Mouse (Mus musculus) embryo, embryonic 9.5 days (tissue): ENCODE results near the gene Mgat4b.

Source experiments
- DNase-seq: peaks from one replicate; pipeline ENCODE4 v3.0.0-alpha.2; 2017; ENCODE audit errors: extremely low spot score

The Mgat4b gene

GRCm38 (mm10) chr11:50200613-50201012, 10.1 kb upstream of the Mgat4b start:
- no peak for DNase-seq

DNA sequence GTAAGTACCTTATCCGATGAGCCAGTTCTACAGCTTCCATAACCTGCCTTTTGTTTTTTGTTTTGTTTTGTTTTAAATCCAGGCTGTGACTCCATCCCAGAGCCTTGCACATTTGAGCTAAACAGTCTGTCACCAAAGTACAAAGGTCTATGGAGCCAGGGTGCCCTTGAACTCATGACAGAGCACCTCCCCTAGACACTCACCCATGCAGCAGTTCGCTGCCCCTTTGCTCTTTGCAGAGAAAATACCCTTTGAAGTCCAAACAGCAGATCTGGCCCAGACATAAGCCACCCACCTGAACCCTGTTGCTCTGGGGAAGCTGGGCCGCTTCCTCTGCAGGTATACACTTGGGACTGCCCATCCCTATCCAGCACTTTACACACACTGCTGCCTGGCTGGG, 9.1 kb upstream of the Mgat4b start:
- no peak for DNase-seq

DNA sequence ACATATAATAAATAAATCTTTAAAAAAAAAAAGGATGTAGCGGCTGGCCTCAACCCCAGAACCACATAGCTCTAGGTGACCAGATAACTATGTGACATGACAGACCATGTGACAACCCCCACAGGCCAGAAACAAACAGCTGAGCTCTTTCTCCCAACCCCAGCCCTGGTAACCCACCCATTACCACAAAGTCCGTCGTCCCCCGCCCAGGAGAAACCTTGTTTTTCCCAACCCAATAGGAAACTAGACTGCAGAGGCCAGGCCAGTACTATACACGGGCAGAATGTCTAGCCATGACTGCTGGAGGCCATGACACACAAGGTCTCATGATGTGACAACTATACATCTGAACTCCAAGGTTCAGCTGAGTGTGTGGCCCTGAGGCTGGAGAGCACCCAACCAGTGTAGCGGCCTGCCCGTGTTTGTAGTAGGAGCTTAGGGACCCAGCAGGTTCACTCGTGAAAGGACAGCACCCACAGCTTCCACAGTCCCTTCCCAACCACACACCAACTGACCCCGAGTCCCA, 7.3 kb upstream of the Mgat4b start:
- DNase-seq, result no peak

GRCm38 (mm10) chr11:50205434-50205833, 5.3 kb upstream of the Mgat4b start:
- DNase-seq, result no peak

DNA sequence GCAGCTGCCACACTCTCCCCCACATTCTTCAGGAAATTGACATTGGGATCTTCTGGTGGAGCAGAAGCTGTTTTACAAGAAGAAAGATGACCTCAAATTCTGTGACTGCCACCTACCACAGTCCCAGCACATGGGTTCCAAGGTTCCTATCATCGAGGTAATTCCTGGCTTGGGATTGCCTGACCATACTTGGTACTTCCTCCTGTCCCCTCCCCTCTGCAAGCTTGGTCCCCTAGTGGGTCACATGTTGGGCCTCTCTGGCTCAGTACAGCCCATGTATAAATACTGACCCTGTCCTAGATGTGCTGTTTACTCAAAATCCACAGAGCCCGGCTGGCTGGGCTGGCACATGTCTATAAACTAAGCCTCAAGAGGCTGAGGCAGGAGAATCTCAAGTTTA, 4.7 kb upstream of the Mgat4b start:
- no peak for DNase-seq

GRCm38 (mm10) chr11:50207344-50207743, 3.3 kb upstream of the Mgat4b start:
- no peak for DNase-seq

GRCm38 (mm10) chr11:50208039-50208438, 2.7 kb upstream of the Mgat4b start:
- no peak for DNase-seq

- peak; percentile 93 for DNase-seq
Measured at GRCm38 (mm10) chr11:50210101-50210504, 587 bp upstream of the Mgat4b start.

- DNase-seq, result no peak
Measured at GRCm38 (mm10) chr11:50211322-50212059, 801 bp downstream of the Mgat4b start.

DNA sequence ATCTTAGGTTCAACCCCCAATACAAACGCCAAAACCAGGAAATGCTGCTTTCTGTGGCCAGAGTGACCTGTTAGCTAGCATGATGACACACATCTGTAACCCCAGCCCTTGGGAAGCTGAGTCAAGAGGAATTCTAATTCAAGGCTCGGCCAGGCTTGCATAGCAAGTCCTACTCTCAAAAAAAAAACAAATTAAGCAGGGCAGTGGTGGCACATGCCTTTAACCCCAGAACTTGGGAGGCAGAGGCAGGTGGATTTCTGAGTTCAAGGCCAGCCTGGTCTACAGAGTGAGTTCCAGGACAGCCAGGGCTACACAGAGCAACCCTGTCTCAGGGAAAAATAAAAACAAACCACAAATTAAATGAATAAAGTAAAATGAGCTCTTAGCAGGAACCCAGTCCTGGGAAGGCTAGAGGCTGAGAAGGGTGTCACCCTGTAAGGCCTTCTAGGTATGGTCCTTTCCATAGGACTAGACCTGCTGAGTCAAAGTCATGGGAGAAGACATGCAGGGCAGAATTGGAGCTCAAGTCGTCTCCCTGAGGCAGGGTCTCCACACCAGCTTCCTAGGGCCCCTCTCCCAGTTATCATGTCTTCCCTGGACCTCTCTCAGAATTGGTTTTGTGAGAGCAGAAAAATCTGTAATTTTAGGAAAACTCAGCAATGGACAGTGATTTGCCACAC, 1.5 kb downstream of the Mgat4b start:
- DNase-seq, result no peak

- no peak for DNase-seq
Measured at GRCm38 (mm10) chr11:50212848-50213758, 2.4 kb downstream of the Mgat4b start.

DNA sequence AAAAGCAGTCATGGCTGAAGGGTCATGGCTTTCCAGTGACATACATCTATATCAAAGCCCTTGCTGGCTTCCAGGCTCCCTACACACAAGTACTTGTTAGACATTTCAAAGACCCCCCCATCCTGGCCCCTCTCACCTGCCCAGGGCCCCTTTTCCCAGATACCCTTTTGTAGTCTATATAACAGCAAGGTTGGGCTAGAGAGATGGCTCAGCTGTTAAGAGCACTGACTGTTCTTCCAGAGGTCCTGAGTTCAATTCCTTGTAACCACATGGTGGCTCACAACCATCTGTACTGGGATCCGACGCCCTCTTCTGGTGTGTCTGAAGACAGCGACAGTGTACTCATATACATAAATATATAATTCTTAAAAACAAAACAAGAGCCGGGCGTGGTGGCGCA, 3.9 kb downstream of the Mgat4b start:
- no peak for DNase-seq

DNA sequence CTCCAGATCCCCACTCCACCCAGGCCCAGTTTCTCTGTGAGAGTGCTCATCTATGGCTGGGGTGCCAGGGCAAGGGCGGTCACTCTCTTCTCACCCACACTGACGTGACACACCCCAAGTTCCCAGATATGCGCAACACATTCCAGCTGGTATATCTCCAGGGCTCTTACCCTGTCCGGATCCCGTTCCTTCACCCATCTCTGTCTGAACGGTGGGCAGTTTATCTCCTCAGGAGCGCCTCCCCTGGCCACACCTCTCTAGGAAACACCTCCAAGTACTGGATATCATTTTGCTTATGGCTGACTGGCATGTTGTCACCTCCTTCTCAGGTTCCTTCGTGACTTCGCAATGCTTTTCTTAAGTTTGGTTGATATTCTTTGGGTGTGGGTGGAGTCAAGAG, 4.9 kb downstream of the Mgat4b start:
- no peak for DNase-seq

DNA sequence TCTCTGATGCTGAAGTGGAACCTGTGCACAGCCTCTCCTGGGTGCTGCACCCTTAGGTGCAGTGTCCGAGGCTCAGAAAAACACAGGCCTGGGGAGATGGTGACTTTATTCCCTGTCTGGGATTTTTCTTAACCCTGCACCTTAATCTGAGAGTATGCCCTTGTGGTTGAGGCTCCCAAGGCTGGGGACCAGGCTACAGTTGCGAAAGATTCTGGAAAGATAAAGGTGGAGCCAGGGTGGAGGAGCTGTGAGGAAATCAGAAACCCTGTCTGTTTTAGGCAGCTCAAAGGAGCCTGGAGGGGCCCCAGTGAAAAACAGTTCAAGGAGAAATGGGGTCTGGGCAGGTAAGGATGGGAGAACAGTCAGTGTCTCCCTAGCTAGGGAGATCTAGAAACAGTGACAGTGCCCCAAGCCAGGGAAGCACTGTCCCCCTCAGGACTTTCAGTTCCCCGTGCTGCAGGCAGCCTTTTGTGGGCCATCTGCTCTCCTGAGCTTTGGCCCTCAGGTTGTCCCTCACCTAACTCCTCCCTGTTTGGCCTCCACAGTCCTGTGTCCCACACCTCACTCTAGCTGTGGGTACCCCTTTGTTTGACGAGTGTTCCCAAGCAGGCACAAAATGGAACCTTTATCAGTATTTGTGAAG, 6.2 kb downstream of the Mgat4b start:
- DNase-seq, result no peak

GRCm38 (mm10) chr11:50217811-50218210, 7.1 kb downstream of the Mgat4b start:
- no peak for DNase-seq

GRCm38 (mm10) chr11:50219833-50220232, 9.1 kb downstream of the Mgat4b start:
- no peak for DNase-seq

GRCm38 (mm10) chr11:50222559-50223276, 12.0 kb downstream of the Mgat4b start:
- no peak for DNase-seq

GRCm38 (mm10) chr11:50223783-50224662, 13.3 kb downstream of the Mgat4b start:
- DNase-seq, result no peak

DNA sequence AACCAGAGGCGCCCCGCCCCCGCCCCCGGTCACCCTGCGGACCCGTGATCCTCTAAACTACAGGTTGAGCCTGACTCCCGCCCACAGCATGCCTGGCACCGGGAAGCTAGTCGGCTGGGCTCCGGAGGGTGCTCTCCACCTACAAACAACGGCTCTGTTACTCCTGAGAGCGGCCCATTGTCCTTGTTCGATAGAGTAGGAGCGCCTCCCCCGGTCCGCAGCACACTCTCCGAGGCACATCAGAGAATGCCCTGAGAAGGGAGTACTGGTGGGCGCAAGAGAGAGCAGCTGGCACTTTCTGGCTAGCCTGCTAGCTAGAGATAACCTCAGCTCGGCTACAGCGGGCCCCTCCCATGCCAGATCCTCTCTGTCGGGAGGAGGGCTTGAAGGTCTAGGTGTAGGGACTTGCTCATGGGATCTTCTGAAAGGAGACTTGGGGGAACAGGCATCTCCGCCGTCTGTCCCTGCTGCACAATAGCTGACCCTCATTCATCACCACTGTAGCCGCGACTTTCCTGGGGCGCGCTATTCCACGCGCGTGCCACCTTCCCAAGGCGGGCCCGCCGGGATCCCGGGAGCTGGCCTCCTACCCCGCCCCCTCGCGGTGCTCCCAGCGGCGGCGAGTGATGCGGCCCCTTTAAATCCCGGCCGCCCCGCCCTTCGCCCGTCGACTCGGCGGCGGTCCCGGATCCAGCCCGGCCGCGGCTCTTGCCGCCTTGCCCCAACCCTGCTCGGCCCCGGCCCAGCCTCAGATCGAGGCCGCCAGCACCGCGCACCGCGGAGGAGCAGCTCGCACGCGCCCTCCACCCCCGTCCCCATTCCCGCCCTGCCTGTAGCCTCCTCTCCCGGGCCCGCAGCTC, 14.2 kb downstream of the Mgat4b start:
- DNase-seq, result peak; percentile 83
